Mouse (Mus musculus) monocyte, adult 2 months (primary cell): ENCODE results near the gene Mrps7.

Experiments used
- DNase-seq, 2 experiments: peaks; one replicate each; pipeline ENCODE4 v3.0.0; 2022; ENCODE audit warnings: low spot score in 2 of 2, low read depth in 1 of 2

Gene Mrps7

GRCm38 (mm10) chr11:115627705-115628464 is 24.2 kb downstream of the Mrps7 start, which contains the start of gene Slc25a19:
TSS of gene Slc25a19 (minus strand) at chr11:115628295.
- peak; percentile 96 to 97 for DNase-seq

DNA sequence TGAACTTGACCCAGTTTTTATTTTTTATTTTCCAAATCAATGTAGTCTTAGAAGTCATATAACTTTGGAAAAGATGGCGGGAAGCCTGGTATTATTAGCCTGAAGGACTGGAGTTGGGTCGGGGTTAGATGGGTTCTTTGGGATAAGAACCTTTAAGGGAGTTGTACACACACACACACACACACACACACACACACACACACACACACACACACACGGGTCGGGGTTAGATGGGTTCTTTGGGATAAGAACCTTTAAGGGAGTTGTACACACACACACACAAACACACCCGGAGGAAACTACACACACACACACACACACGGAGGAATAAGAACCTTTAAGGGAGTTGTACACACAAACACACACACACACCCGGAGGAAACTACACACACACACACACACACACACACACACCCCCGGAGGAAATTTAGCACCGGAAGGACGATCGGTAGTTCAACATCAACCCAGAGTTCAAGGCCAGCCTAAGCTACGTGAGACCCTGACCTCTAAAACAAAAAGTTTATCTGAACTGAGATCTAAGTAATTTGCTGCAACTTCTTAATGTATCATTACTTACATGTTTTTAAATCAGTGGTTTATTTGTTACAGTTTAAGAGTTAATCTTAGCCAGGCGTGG is 24.9 kb downstream of the Mrps7 start:
- DNase-seq = no peak

DNA sequence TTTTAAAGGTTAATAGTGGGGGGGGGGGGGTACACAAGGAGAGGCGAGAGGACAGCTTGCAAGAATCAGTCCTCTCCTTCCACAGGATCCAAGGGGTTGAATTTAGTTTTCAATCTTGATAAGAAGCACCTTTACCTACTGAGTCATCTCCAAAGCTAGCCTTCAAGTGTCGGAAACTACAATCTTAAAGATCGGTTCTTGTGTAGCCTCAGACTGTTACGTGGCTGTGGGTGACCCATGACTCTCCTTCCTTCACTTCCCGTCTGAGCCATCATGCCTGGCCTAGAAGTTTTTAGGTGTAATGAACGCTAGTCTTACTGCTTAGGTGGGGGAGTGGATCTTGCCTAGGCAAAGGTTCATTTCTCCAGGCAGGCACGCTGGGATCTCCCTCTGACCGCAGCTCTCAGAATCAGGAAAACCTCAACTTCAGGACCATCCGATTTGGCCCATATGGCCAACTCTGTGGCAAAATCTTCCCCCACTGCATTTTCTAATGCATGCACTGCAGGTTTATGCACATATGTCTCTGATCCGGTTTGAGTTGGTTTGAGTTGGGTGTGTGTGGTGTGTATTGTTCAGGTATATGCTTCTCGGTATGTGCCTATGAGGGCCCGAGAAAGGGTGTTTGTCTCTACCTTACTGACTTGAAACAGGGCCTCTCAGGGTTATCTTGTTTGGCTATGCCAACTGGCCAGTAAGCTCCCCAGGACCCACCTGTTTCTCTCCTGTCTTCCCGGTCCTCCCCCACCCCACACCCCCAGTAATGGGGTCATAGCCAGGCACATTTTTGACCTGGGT is 26.2 kb downstream of the Mrps7 start:
- DNase-seq = no peak

DNA sequence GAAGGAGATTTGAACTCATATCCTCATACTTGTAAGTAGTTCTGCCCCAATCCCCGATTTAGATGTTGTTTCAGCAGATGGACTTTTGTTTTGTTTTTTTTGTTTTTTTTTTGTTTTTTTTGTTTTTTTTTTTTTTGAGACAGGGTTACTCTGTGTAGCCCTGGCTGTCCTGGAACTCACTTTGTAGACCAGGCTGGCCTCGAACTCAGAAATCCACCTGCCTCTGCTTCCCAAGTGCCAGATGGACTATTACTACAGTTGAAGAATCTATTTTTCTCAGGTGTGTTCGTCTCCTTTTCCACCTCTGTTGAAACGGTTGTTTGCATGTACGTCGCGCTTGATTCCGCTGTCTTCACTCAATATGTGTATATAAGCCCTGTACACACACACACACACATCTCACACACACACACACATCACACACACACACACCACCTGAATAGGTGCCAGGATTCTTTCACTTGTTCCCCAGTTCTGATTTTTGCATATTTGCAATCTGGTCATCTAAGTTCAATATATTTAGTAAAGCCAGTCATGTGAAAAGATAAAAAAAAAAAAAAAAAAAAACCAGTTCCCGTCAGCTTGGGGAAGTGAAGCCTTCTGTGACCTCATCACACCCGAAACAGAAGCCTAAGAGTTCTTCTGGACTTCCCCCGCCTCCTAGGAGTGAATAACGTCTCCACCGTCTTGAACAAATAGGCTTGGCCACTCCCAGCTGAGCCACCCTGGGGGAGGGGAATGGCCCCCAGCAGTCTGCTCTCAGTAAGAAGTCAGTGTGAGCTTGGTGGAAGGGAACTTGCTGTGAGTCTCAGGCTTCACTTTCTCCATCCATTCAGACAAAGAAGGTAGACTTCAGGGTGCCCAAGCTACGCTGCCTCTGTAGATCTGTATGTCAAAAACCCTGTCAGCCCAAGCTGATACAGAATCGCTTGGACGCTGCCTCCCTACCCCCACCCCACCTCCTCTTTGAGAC is 27.1 kb downstream of the Mrps7 start:
- DNase-seq = peak; percentile 80 to 87

GRCm38 (mm10) chr11:115631505-115631890 is 27.8 kb downstream of the Mrps7 start:
- peak in 1 of 2 experiments; percentile 61 for DNase-seq

- DNase-seq = no peak
These were observed 28.5 kb downstream of the Mrps7 start for GRCm38 (mm10) chr11:115632247-115632646.

DNA sequence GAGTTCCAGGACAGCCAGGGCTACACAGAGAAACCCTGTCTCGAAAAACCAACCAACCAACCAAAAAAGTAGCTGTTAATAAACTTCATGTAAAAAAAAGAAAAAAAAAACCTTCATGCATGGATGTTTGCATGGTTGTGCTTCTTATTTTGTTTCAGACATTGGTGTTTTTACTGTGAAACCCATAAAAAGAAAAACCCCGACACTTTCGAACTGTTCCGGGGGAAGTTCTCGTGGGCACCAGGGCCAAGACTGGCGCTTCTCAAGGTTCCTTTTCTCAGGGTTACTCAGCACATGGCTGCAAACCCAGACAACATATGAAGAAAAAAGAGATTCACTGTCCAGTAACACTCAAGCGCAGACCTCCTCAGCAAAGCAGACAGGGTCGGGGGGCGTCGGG is 29.1 kb downstream of the Mrps7 start:
- no peak for DNase-seq

- DNase-seq = no peak
These were observed 30.4 kb downstream of the Mrps7 start for GRCm38 (mm10) chr11:115634109-115634508.

DNA sequence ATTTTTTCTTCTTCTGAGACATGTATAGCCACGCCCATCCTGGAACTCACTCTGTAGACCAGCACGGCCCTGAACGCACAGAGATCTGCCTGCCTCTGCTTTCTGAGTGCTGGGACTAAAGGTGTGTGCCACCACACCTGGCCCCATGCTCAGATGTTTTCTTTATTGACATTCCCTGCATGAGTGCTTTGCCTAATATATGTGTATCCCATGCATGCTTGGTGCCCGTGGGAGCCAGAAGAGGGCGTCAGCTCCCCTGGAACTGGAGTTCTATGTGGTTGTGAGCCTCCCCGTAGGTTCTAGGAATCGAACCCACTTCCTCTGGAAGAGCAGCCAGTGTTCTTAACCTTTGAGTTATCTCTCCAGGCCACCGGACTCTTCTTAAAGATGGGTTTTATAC is 31.3 kb downstream of the Mrps7 start:
- DNase-seq = no peak

GRCm38 (mm10) chr11:115635484-115635883 is 31.8 kb downstream of the Mrps7 start:
- no peak for DNase-seq

DNA sequence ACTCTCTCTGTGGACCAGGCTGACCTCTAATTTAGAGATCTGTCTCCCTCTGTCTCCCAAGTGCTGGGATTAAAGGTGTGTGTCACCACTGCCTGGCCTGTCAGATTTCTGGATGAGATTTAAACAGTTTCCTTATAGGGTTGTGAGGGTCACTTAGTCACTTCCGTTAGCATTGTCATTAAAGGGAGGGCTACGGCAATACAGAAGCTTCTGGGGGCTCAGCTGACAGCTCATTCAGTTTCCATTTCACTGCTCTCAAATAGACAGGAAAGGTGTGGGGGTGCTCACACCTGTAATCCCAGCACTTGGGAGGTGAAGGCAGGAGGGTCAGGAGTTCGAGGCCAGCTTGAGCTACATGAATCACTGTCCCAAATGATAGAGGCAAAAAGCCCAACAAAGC is 33.2 kb downstream of the Mrps7 start:
- DNase-seq = no peak

DNA sequence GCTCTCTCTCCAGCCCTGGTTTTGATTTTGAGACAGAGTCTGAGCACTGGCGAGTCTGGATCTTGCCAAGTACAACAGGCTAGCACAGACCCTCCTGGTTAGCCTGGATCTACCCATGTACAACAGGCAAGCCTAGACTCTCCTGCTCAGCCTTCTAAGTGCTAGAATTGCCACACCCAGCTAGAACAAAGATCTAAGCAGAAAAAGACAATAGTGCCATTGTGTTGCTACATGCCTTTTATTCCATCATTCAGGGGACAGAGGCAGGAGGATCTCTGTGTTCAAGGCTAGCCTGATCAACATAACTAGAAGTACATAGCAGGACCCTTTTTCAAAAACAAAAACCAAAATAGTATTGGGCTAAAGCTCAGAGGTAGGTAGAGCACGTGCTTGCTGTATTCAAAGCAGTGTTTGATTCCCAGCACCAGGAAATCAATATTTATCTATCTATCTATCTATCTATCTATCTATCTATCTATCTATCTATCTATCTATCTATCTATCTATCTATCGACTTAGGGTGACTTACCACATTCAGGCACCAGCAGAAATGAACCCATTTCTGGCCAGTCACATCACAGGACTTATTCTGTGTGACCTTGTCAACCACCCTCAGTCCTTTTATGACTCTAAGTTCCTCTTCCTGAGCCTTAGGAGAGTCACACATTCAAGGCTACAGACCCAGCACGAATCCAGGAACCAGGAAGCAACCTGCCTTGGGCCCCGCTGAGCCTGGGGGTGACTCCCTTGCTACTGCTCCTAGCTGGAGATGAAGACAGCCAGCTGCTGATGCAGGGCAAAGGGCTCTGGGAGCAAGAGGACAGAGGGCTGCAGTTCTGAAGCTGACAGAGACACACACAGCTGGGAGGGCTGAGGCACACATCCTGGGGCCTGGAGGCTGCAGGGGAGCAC is 35.0 kb downstream of the Mrps7 start:
- peak; percentile 49 to 70 for DNase-seq

DNA sequence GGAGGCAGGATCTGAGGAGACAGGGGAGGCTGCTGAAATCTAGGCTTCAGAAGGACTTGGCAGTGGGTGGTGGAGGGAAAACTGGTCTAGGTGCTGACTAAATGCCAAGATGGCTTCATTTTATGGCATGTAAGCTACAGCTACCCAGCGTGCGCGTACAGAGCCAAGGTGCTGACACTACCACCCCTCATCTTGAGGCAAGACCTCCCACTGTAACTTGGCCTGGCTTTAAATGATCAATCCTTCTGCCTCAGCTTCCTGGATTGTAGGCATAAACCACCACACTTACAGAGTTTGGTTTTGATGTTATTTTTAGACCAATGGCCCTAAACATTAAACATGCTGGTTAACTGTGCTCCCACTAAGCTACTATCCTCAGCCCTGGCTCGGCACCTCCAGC is 35.8 kb downstream of the Mrps7 start:
- no peak for DNase-seq

DNA sequence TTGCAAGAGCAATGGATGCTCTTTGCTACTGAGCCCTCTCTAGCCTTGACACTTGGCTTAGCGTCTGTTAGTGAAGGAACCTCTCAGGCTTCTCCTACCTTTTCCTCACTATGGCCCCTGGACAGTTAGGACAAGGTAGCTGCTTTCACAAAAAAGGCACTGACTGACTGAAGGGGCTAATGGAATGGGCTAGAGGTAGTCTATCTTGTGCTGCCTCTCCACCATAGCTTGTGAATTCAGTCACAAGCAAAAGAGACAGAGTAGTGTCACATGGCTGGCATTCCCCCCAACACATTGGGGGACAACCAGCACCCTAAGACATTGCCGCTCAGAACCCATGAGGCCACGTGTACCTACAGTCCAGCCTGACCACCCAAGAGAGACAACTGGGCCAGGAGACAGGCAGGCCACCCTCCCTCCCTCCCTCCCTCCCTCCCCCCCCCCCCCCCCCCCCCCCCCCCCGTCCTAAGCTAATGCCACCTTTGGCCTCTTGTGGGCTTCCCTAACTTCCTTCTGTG is 36.6 kb downstream of the Mrps7 start:
- DNase-seq = no peak

DNA sequence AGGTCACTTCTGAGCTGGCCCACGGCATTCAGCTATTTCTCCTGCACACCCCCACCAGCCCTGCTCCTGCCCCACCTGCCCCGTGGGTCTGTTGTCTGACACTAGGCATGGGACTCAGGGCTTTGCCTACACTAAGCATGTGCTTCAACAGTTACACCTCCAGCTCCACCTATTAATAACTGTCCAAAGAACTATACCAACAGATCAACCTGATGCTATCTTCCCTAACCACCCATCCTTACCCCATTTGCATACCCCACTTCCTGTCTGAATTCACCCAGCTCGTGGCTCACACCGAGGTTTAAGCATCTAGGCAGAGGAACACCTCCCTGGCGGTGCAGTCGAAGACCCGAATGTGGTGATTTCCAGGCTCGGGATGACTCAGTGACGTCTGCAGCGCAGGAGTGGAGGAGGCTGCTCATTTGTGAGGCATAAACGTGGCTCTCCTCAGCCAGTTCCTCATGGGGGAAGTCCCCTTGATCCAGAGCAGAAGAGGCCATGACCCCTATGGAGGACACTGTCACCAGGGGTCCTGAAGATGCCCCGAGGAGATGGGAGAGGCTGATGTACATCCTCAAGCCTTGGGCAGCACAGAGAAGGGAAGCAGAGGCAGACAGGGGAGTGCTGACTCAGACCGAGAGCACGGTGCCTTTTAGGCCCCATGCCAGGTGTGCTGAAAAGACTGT is 37.4 kb downstream of the Mrps7 start:
- peak; percentile 50 to 83 for DNase-seq

DNA sequence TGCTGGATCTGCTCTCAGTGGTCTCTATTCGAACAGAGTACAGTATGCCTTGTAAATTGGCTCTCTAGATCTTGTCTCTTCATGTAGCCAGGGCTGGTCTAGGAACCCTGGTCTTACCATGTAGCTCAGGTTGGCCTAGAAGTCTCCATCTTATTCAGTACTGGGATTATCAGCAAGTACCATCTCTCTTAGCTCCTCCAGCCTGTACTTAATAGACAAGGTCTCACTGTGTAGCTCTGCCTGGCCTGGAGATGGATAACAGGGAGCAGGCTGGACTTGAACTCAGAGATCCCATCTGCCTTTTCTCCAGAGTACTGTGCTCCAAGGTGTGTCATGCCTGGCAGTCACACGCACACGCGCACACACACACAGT is 37.9 kb downstream of the Mrps7 start:
- DNase-seq = no peak

GRCm38 (mm10) chr11:115642705-115643104 is 39.0 kb downstream of the Mrps7 start:
- no peak for DNase-seq

GRCm38 (mm10) chr11:115643265-115643664 is 39.5 kb downstream of the Mrps7 start:
- no peak for DNase-seq

GRCm38 (mm10) chr11:115644308-115644707 is 40.6 kb downstream of the Mrps7 start:
- no peak for DNase-seq
